Mouse (Mus musculus) kidney, postnatal 0 days (tissue): Measurements from ENCODE around the gene Sema3a. TPM values are rescaled to one million over a fixed set of nuclear protein-coding genes. Genes with fewer than 3 reads are reported as not detected.

ENCODE experiments used
- ATAC-seq: fragments of 200-750 bp; cut with Nextera tagmentation; replicated peaks from 2 replicates; pipeline ENCODE4 v1.8.0; 2017; ENCODE audit warnings: low read depth, moderate number of reproducible peaks, moderate TSS enrichment, moderate library complexity; ENCODE audit not compliant: low FRiP score
- DNase-seq: peaks from one replicate; pipeline ENCODE4 v3.0.0-alpha.2; 2016; ENCODE audit warnings: low spot score
- H3K27ac ChIP-seq: fragments of 300-500 bp; sonication (generic); 2 replicates; pipeline ENCODE4 v1.5.1; 2014; ENCODE audit warnings: mild to moderate bottlenecking
- H3K27me3 ChIP-seq: fragments of 300-500 bp; sonication (generic); 2 replicates; pipeline ENCODE4 v1.6.1; 2014; ENCODE audit warnings: low read length, mixed read lengths; ENCODE audit not compliant: insufficient read depth
- H3K36me3 ChIP-seq: fragments of 300-500 bp; sonication (generic); 2 replicates; pipeline ENCODE4 v1.6.1; 2014; ENCODE audit warnings: low read length, mixed read lengths; ENCODE audit not compliant: insufficient read depth
- H3K4me1 ChIP-seq: fragments of 300-500 bp; sonication (generic); replicated peaks from 2 replicates; pipeline ENCODE4 v1.6.1; 2014; ENCODE audit warnings: antibody characterized with exemption, low read length, mixed read lengths; ENCODE audit not compliant: insufficient read depth
- H3K4me2 ChIP-seq: fragments of 300-500 bp; sonication (generic); 2 replicates; pipeline ENCODE4 v1.6.1; 2014; ENCODE audit warnings: mild to moderate bottlenecking, low read length, moderate library complexity, mixed read lengths
- H3K4me3 ChIP-seq: fragments of 300-500 bp; sonication (generic); replicated peaks from 2 replicates; pipeline ENCODE4 v1.5.1; 2014; ENCODE audit warnings: low read depth, low read length
- H3K9ac ChIP-seq: fragments of 300-500 bp; sonication (generic); 2 replicates; pipeline ENCODE4 v1.6.1; 2014; ENCODE audit warnings: low read depth, low read length
- H3K9me3 ChIP-seq: fragments of 300-500 bp; sonication (generic); replicated peaks from 2 replicates; pipeline ENCODE4 v1.6.1; 2016; ENCODE audit warnings: low read length, inconsistent platforms, mixed read lengths
- CTCF ChIP-seq: IDR thresholded peaks from 2 replicates; pipeline ENCODE4 v1.5.1; 2016; ENCODE audit warnings: antibody characterized with exemption, low read depth, mild to moderate bottlenecking, moderate library complexity
- WGBS: fragments of 180-500 bp; shearing (Covaris S2); extraction: QIAGEN DNeasy Blood & Tissue Kit; methylation state at CpG from one replicate; pipeline ENCODE4 v1.1.7; 2014; 5-methylcytosine and 5-hydroxymethylcytosine counted together
- polyA plus RNA-seq: library from polyadenylated mRNA; unstranded; fragments of >200 nt; fragmentation: Nextera tagmentation; extraction: Ambion mirVana; gene quantifications from 2 replicates; pipeline ENCODE4 v1.2.1, GENCODE M21; 2015

Sema3a gene
- polyA plus RNA-seq, 1 experiment from 2014 or later, result 11.2 TPM

- no peak for TF ChIP-seq CTCF
- DNase-seq (peak; percentile 26), ATAC-seq (no peak)
- Histone ChIP-seq H3K9me3 (no peaks in the 10 kb centered on the region), H3K4me1 (no peaks in the 10 kb centered on the region), H3K36me3 (no peaks in the 10 kb centered on the region), H3K27ac (no peak overlapping the region), H3K4me3 (no peak overlapping the region), H3K4me2 (peak overlapping the region; percentile 34; the same call in 1 of the 2 replicates), H3K27me3 (no peaks in the 10 kb centered on the region), H3K9ac (no peak overlapping the region)
- 47% methylated on average over 4 of the region's 4 CpGs for WGBS
Observed at GRCm38 (mm10) chr5:13126196-13126595, 982 bp downstream of the Sema3a start.

DNA sequence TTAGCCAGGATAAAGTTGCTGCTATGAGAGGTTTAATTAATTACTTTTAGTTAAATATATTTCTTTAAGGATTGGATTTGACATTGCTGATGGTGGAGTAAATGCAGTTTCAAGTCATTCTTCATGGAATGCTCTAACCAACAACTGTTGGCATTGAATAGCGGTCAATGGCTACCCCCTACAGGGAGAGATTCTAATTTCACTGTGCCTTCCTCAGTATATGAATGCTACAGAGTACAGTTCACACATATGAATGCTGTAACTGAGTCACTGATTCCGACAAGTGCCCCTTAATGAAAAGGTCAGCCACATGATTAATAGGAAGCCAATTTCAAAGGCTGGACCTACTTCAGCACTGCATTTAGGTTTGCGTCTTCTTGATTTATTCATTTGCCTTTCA, 1.9 kb downstream of the Sema3a start:
- Histone ChIP-seq H3K27me3 (no peaks in the 10 kb centered on the region), H3K9me3 (no peaks in the 10 kb centered on the region), H3K4me1 (no peaks in the 10 kb centered on the region), H3K36me3 (no peaks in the 10 kb centered on the region), H3K4me3 (no peak overlapping the region), H3K27ac (no peak overlapping the region), H3K9ac (no peak overlapping the region), H3K4me2 (no peak overlapping the region)
- ATAC-seq (no peak), DNase-seq (peak; percentile 10)
- WGBS, result 80% methylated on average over 3 of the region's 3 CpGs
- peak; percentile 29; the same call in 1 of the 2 replicates for TF ChIP-seq CTCF

DNA sequence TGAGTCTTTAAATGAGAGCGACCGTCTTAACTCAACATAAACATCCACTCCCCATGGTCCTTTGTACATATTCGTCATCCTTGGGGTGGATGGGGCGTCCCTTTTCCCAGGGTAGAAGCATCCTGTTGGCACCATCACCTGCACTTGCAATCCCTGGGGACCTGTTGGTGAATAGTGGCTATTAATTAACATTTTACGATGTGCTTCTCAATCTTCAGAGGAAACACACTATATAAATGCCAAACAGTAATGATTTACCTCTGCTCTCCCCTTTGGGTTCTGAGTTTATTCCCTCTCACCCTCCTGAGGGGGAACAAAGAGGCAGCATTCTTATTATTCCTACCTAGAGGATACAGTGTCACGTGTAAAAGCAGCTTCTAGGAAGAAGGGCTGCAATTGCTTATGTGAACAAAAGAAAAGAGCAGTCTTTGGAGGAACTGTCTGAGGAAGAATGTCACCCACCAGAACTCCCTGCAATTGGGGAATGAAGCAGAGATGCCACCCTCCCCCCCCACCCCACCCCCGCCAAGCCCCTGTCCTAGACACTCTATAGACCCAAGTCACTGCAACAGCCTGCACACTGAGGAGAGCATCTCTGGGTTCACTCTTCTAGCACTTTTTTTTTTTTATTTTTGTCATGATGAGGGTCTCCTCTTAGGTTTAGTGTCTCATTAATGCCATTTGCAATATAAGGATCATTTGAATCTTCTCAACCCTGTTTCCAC, 19.7 kb downstream of the Sema3a start:
- Histone ChIP-seq H3K4me3 (no peak overlapping the region), H3K27me3 (no peaks in the 10 kb centered on the region), H3K27ac (no peak overlapping the region), H3K4me1 (no peaks in the 10 kb centered on the region), H3K36me3 (no peaks in the 10 kb centered on the region), H3K9ac (no peak overlapping the region), H3K4me2 (no peak overlapping the region), H3K9me3 (no peaks in the 10 kb centered on the region)
- WGBS, result 19% methylated on average over 7 of the region's 7 CpGs
- peak; percentile 33; the same call in 1 of the 2 replicates for ATAC-seq
- DNase-seq, result no peak
- no peak for TF ChIP-seq CTCF

GRCm38 (mm10) chr5:13149909-13150308, 24.7 kb downstream of the Sema3a start:
- TF ChIP-seq CTCF, result no peak
- no peak overlapping the region for H3K4me3 ChIP-seq
- no peak for ATAC-seq

GRCm38 (mm10) chr5:13151002-13151401, 25.8 kb downstream of the Sema3a start:
- no peak for DNase-seq
- H3K4me2 ChIP-seq, result no peak overlapping the region
- WGBS, result 61% methylated on average over 2 of the region's 2 CpGs
- H3K4me3 ChIP-seq, result no peak overlapping the region
- H3K4me1 ChIP-seq, result no peaks in the 10 kb centered on the region
- H3K36me3 ChIP-seq, result no peaks in the 10 kb centered on the region
- H3K27me3 ChIP-seq, result no peaks in the 10 kb centered on the region
- no peak for ATAC-seq
- no peaks in the 10 kb centered on the region for H3K9me3 ChIP-seq
- TF ChIP-seq CTCF, result no peak
- H3K27ac ChIP-seq, result no peak overlapping the region
- H3K9ac ChIP-seq, result no peak overlapping the region

More at GRCm38 (mm10) chr5:13149909-13150308, 24.7 kb downstream of the Sema3a start:
- no peaks in the 10 kb centered on the region for H3K36me3 ChIP-seq
- WGBS, result 92% methylated on average over 5 of the region's 5 CpGs
- H3K9me3 ChIP-seq, result no peaks in the 10 kb centered on the region
- H3K27me3 ChIP-seq, result no peaks in the 10 kb centered on the region
- no peak for DNase-seq
- no peak overlapping the region for H3K4me2 ChIP-seq
- no peak overlapping the region for H3K27ac ChIP-seq
- H3K9ac ChIP-seq, result no peak overlapping the region
- no peaks in the 10 kb centered on the region for H3K4me1 ChIP-seq

GRCm38 (mm10) chr5:13157761-13158612, 32.8 kb downstream of the Sema3a start:
- Histone ChIP-seq H3K36me3 (no peaks in the 10 kb centered on the region), H3K9ac (no peak overlapping the region), H3K4me3 (no peak overlapping the region), H3K4me2 (no peak overlapping the region), H3K4me1 (no peaks in the 10 kb centered on the region), H3K27ac (no peak overlapping the region), H3K27me3 (no peaks in the 10 kb centered on the region), H3K9me3 (no peaks in the 10 kb centered on the region)
- ATAC-seq (no peak), DNase-seq (no peak)
- no peak for TF ChIP-seq CTCF
- WGBS, result 55% methylated on average over 5 of the region's 5 CpGs
